Mouse (Mus musculus) lung, postnatal 0 days (tissue): ENCODE results near the gene Gtf2a1l.

Source experiments
- CTCF ChIP-seq: IDR thresholded peaks from 2 replicates; pipeline ENCODE4 v1.5.1; 2016; ENCODE audit warnings: antibody characterized with exemption, mild to moderate bottlenecking
- EP300 ChIP-seq: IDR thresholded peaks from 2 replicates; pipeline ENCODE4 v1.6.1; 2016; ENCODE audit warnings: antibody characterized with exemption, mild to moderate bottlenecking, control low read depth

- TF ChIP-seq CTCF: no peak
- no peak for TF ChIP-seq EP300
Measured at GRCm38 (mm10) chr17:88675310-88676309, 7.2 kb downstream of the Gtf2a1l start.
